Mouse (Mus musculus): ENCODE results near the gene Nrip3. TPM values are rescaled to one million over a fixed set of nuclear protein-coding genes. Genes with fewer than 3 reads are reported as not detected.

Gene Nrip3
- total and polyA plus RNA-seq, 3 experiments: 0.04 TPM; not detected in 2

DNA sequence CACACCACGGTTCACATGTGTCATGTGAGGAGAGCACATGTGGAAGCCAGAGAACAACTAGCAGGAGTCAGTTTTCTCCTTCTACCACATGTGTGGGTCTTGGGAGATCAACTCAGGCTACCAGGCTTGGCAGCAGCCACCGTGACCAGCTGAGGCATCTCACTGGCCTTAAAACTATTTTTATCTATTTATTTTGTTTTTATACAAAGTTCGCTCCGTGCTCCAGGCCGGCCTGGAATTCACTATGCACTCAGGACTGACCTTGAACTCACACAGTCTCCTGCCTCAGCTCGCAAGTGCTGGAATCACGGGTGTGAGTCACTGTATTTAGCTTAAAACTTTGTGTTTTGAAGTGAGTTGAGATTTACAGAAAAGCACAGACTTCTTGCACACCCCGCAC is 45.1 kb upstream of the Nrip3 start:
- no peaks in the 10 kb centered on the region for H3K27me3 ChIP-seq (replicated peaks)
- no peak overlapping the region for H3K4me3 ChIP-seq (replicated peaks in 1 of 3; ENCODE audit: low read depth in 2 of 3, low read length in 2 of 3, poor library complexity in 1 of 3)

GRCm38 (mm10) chr7:109825293-109825692 is 43.5 kb upstream of the Nrip3 start:
- dilution Hi-C loops (cut with MboI; ENCODE audit: extremely low pct_ligation_motif_present, extremely low pct_unique_long_range_greater_than_20kb, low sequenced_read_pairs): no loop called here
- DNase-seq (ENCODE audit: extremely low read depth): no peak
- Histone ChIP-seq H3K9ac (ENCODE audit: insufficient read depth, low read depth) (no peak overlapping the region), H3K27ac (ENCODE audit: insufficient read depth, low read depth) (no peak overlapping the region), H3K36me3 (replicated peaks in 1 of 2; ENCODE audit: control insufficient read depth in 1 of 2, insufficient read depth in 1 of 2, low read length in 1 of 2) (no peaks in the 10 kb centered on the region), H3K4me2 (ENCODE audit: insufficient read depth, low read depth, poor library complexity, severe bottlenecking) (no peak overlapping the region), H3K79me2 (replicated peaks; ENCODE audit: control insufficient read depth, extremely low read depth, insufficient read depth, poor library complexity, severe bottlenecking) (no peaks in the 10 kb centered on the region), H3K9me3 (replicated peaks; ENCODE audit: low read length) (no peaks in the 10 kb centered on the region), H3K4me3 (replicated peaks in 1 of 3; ENCODE audit: low read depth in 2 of 3, low read length in 2 of 3, poor library complexity in 1 of 3) (no peak overlapping the region), H3K27me3 (replicated peaks) (no peaks in the 10 kb centered on the region), H3K4me1 (ENCODE audit: control insufficient read depth in 1 of 2, insufficient read depth in 2 of 2) (peaks cover 3 to 14% of the 10 kb centered on the region in 2 experiments; a peak in 3 of 4 replicates)
- TF ChIP-seq MAZ (IDR thresholded peaks at IDR 0.05; ENCODE audit: low read depth, low read length): no peak
- no peak for TF ChIP-seq CHD2 (IDR thresholded peaks at IDR 0.05; ENCODE audit: low read length)
- TF ChIP-seq KAT2A (IDR thresholded peaks at IDR 0.05; ENCODE audit: insufficient replicate concordance, low read length): no peak
- TF ChIP-seq JUND (conservative IDR thresholded peaks at IDR 0.05; ENCODE audit: low read depth, low read length): no peak
- TF ChIP-seq ZKSCAN1 (IDR thresholded peaks at IDR 0.05; ENCODE audit: borderline replicate concordance, low read depth, low read length): no peak
- TF ChIP-seq MYC (IDR thresholded peaks at IDR 0.05; ENCODE audit: low read depth, low read length): no peak
- no peak for TF ChIP-seq IRF4 (IDR thresholded peaks at IDR 0.05; ENCODE audit: low read depth, low read length)
- no peak for TF ChIP-seq TCF12 (IDR thresholded peaks at IDR 0.05; ENCODE audit: low read depth, low read length)
- no peak for TF ChIP-seq USF1 (IDR thresholded peaks at IDR 0.05; ENCODE audit: low read depth, low read length)
- no peak for TF ChIP-seq MAX (IDR thresholded peaks at IDR 0.05; ENCODE audit: low read length)
- TF ChIP-seq ETS1 (conservative IDR thresholded peaks at IDR 0.05; ENCODE audit: low read depth, low read length): no peak
- no peak for TF ChIP-seq ZNF384 (IDR thresholded peaks at IDR 0.05; ENCODE audit: low read depth, low read length)
- TF ChIP-seq MXI1 (IDR thresholded peaks at IDR 0.05; ENCODE audit: low read depth, low read length): no peak
- TF ChIP-seq JUN (IDR thresholded peaks at IDR 0.05; ENCODE audit: insufficient read depth, low read depth, low read length): no peak
- TF ChIP-seq SMC3 (IDR thresholded peaks at IDR 0.05; ENCODE audit: low read depth, low read length): no peak
- no peak for TF ChIP-seq UBTF (IDR thresholded peaks at IDR 0.05; ENCODE audit: low read depth, low read length)
- TF ChIP-seq GABPA (IDR thresholded peaks at IDR 0.05; ENCODE audit: insufficient replicate concordance, low read depth, low read length): no peak
- no peak for TF ChIP-seq ZMIZ1 (IDR thresholded peaks at IDR 0.05; ENCODE audit: low read depth, low read length)
- in situ Hi-C loops (cut with MboI; ENCODE audit: low pct_ligation_motif_present, low pct_unique_long_range_greater_than_20kb, low sequenced_read_pairs): no loop called here

More for the DNA sequence above, 45.1 kb upstream of the Nrip3 start:
- DNase-seq (ENCODE audit: extremely low read depth): no peak
- H3K4me1 ChIP-seq (ENCODE audit: control insufficient read depth in 1 of 2, insufficient read depth in 2 of 2): peaks cover 5 to 20% of the 10 kb centered on the region in 2 experiments; a peak in 3 of 4 replicates
- no peak overlapping the region for H3K9ac ChIP-seq (ENCODE audit: insufficient read depth, low read depth)
- no peaks in the 10 kb centered on the region for H3K9me3 ChIP-seq (replicated peaks; ENCODE audit: low read length)
- dilution Hi-C loops (cut with MboI; ENCODE audit: extremely low pct_ligation_motif_present, extremely low pct_unique_long_range_greater_than_20kb, low sequenced_read_pairs) (no loop called here), in situ Hi-C loops (cut with MboI; ENCODE audit: low pct_ligation_motif_present, low pct_unique_long_range_greater_than_20kb, low sequenced_read_pairs) (no loop called here)
- no peaks in the 10 kb centered on the region for H3K79me2 ChIP-seq (replicated peaks; ENCODE audit: control insufficient read depth, extremely low read depth, insufficient read depth, poor library complexity, severe bottlenecking)
- H3K36me3 ChIP-seq (replicated peaks in 1 of 2; ENCODE audit: control insufficient read depth in 1 of 2, insufficient read depth in 1 of 2, low read length in 1 of 2): no peaks in the 10 kb centered on the region
- H3K4me2 ChIP-seq (ENCODE audit: insufficient read depth, low read depth, poor library complexity, severe bottlenecking): no peak overlapping the region
- no peak for TF ChIP-seq SMC3 (IDR thresholded peaks at IDR 0.05; ENCODE audit: low read depth, low read length)
- H3K27ac ChIP-seq (ENCODE audit: insufficient read depth, low read depth): no peak overlapping the region
